Mouse (Mus musculus): ENCODE data around the gene Atp6v1b1. TPM values are rescaled to one million over a fixed set of nuclear protein-coding genes. Genes with fewer than 3 reads are reported as not detected.
"Not testable (repeated sequence)": the region's sequence is repeated elsewhere in the genome, so short reads cannot be mapped to it uniquely, and the experiment has no call there.

Atp6v1b1 gene
- total RNA-seq, 2 experiments from 2014 or later: 0.68 to 1.0 TPM

GRCm38 (mm10) chr6:83774126-83774525 is 31.3 kb downstream of the Atp6v1b1 start:
- no peak for DNase-seq
- intact Hi-C loops (cut with DNase I): no loop called here

- DNase-seq: peak; percentile 17
- intact Hi-C loops (cut with DNase I): no loop called here
Measured at GRCm38 (mm10) chr6:83774781-83775563, 32.2 kb downstream of the Atp6v1b1 start.

- intact Hi-C loops (cut with DNase I): no loop called here
- DNase-seq: peak; percentile 91
Measured at GRCm38 (mm10) chr6:83775638-83776293, 33.0 kb downstream of the Atp6v1b1 start, which contains the start of gene Tex261. Tex261 (minus strand) TSS chr6:83775813.

GRCm38 (mm10) chr6:83778306-83778705 is 35.5 kb downstream of the Atp6v1b1 start:
- intact Hi-C loops (cut with DNase I): no loop called here
- DNase-seq: no peak

GRCm38 (mm10) chr6:83779026-83779425 is 36.2 kb downstream of the Atp6v1b1 start:
- DNase-seq: peak; percentile 44
- intact Hi-C loops (cut with DNase I): no loop called here

- no peak for DNase-seq
- intact Hi-C loops (cut with DNase I): no loop called here
Measured at GRCm38 (mm10) chr6:83786426-83786825, 43.6 kb downstream of the Atp6v1b1 start.

- intact Hi-C loops (cut with DNase I): no loop called here
- DNase-seq: no peak
Measured at GRCm38 (mm10) chr6:83788554-83788953, 45.8 kb downstream of the Atp6v1b1 start.

- intact Hi-C loops (cut with DNase I); DNase-seq: not testable (repeated sequence)
Measured at GRCm38 (mm10) chr6:83790533-83790932, 47.7 kb downstream of the Atp6v1b1 start.

GRCm38 (mm10) chr6:83791251-83791890 is 48.6 kb downstream of the Atp6v1b1 start:
- intact Hi-C loops (cut with DNase I): no loop called here
- DNase-seq: no peak

- intact Hi-C loops (cut with DNase I): no loop called here
Measured at GRCm38 (mm10) chr6:83794760-83795296, 52.0 kb downstream of the Atp6v1b1 start, which contains the start of gene Nagk. Nagk (plus strand) TSS chr6:83794982.

GRCm38 (mm10) chr6:83795492-83795900 is 52.7 kb downstream of the Atp6v1b1 start:
- intact Hi-C loops (cut with DNase I): no loop called here

More at GRCm38 (mm10) chr6:83794760-83795296, 52.0 kb downstream of the Atp6v1b1 start, which contains the start of gene Nagk:
- peak; percentile 94 for DNase-seq

GRCm38 (mm10) chr6:83796686-83797085 is 53.9 kb downstream of the Atp6v1b1 start:
- no peak for DNase-seq
- intact Hi-C loops (cut with DNase I): no loop called here

More at GRCm38 (mm10) chr6:83795492-83795900, 52.7 kb downstream of the Atp6v1b1 start:
- DNase-seq: peak; percentile 14

- intact Hi-C loops (cut with DNase I): no loop called here
- no peak for DNase-seq
Measured at GRCm38 (mm10) chr6:83802033-83802432, 59.2 kb downstream of the Atp6v1b1 start.

GRCm38 (mm10) chr6:83802846-83803245 is 60.1 kb downstream of the Atp6v1b1 start:
- no peak for DNase-seq
- intact Hi-C loops (cut with DNase I): no loop called here

Other genes with a start within 250 kb of the Atp6v1b1 start
- gene Dguok, start 236.0 kb upstream of the Atp6v1b1 start, total RNA-seq (2021): 10 to 100 TPM; 31.3 to 34.8 TPM
- gene Actg2, start 206.7 kb upstream of the Atp6v1b1 start, total RNA-seq (2021): under 1 TPM in 1 of 2 experiments, not detected in 1; 0.56 TPM
- gene Stambp, start 170.3 kb upstream of the Atp6v1b1 start, total RNA-seq (2021): 10 to 100 TPM; 48.5 to 51.1 TPM
- gene Clec4f, start 86.8 kb upstream of the Atp6v1b1 start, total RNA-seq (2021): under 1 TPM in 1 of 2 experiments, not detected in 1; 0.14 TPM
- gene Cd207, start 65.1 kb upstream of the Atp6v1b1 start, total RNA-seq (2021): not detected
- not detected for gene Vax2, start 31.7 kb upstream of the Atp6v1b1 start, total RNA-seq (2021)
- not detected for gene Ankrd53, start 19.7 kb downstream of the Atp6v1b1 start, total RNA-seq (2021)
- 10 to 100 TPM; 51.3 to 58.7 TPM for gene Tex261, start 32.8 kb downstream of the Atp6v1b1 start, total RNA-seq (2021)
- gene Nagk, start 52.0 kb downstream of the Atp6v1b1 start, total RNA-seq (2021): 10 to 100 TPM; 76.7 to 83.1 TPM
- 10 to 100 TPM; 58.2 to 70.8 TPM for gene Paip2b, start 88.8 kb downstream of the Atp6v1b1 start, total RNA-seq (2021)
- gene Zfp638, start 124.1 kb downstream of the Atp6v1b1 start, total RNA-seq (2021): 100 to 1,000 TPM; 148 to 161 TPM